Mouse (Mus musculus) liver, adult 2 months (tissue): ENCODE data around the gene Runx2. TPM values are rescaled to one million over a fixed set of nuclear protein-coding genes. Genes with fewer than 3 reads are reported as not detected.

Experiments used
- DNase-seq: peaks from one replicate; pipeline ENCODE4 v3.0.0-alpha.2; 2011; ENCODE audit warnings: low read depth, low spot score; ENCODE audit errors: extremely low read depth
- H3K27ac ChIP-seq: fragments of 200-500 bp; replicated peaks from 2 replicates; pipeline ENCODE4 v1.5.1; 2012; ENCODE audit warnings: low read depth, mild to moderate bottlenecking, control low read depth, inconsistent platforms, low read length; ENCODE audit not compliant: insufficient read depth
- H3K27me3 ChIP-seq: fragments of 200-500 bp; 2 replicates; pipeline ENCODE4 v1.6.1; 2012; ENCODE audit warnings: mild to moderate bottlenecking, moderate library complexity, low read length, inconsistent platforms; ENCODE audit not compliant: control insufficient read depth, insufficient read depth
- H3K36me3 ChIP-seq: fragments of 200-500 bp; 2 replicates; pipeline ENCODE4 v1.6.1; 2012; ENCODE audit warnings: low read length, inconsistent platforms; ENCODE audit not compliant: control insufficient read depth, insufficient read depth
- H3K4me1 ChIP-seq: fragments of 200-500 bp; 2 replicates; pipeline ENCODE4 v1.6.1; 2011; ENCODE audit warnings: low read length; ENCODE audit not compliant: control insufficient read depth, insufficient read depth
- H3K4me3 ChIP-seq: fragments of 200-500 bp; 2 replicates; pipeline ENCODE4 v1.5.1; 2011; ENCODE audit warnings: low read depth, mild to moderate bottlenecking, control low read depth, low read length, moderate library complexity; ENCODE audit not compliant: insufficient read depth
- H3K79me2 ChIP-seq: fragments of 200-500 bp; 2 replicates; pipeline ENCODE4 v1.6.1; 2012; ENCODE audit warnings: inconsistent platforms, mild to moderate bottlenecking, low read length, moderate library complexity; ENCODE audit not compliant: control insufficient read depth, insufficient read depth
- H3K9ac ChIP-seq: fragments of 200-500 bp; 2 replicates; pipeline ENCODE4 v1.6.1; 2012; ENCODE audit warnings: low read depth, mild to moderate bottlenecking, control low read depth, inconsistent platforms, low read length
- CTCF ChIP-seq: fragments of 200-500 bp; IDR thresholded peaks from 2 replicates; pipeline ENCODE4 v1.5.1; 2011; ENCODE audit warnings: low read depth, low read length, control low read depth
- POLR2A ChIP-seq: fragments of 200-500 bp; IDR thresholded peaks from 2 replicates; pipeline ENCODE4 v1.6.1; 2011; ENCODE audit warnings: low read length, control low read depth; ENCODE audit not compliant: insufficient read depth; ENCODE audit errors: extremely low read depth
- WGBS: fragments of 180-500 bp; shearing (Covaris S2); methylation state at CpG from one replicate; pipeline ENCODE4 v1.1.7; 2018; 5-methylcytosine and 5-hydroxymethylcytosine counted together
- polyA plus RNA-seq: library from polyadenylated mRNA; depleted of rRNA; stranded (reverse); fragments of >200 nt; gene quantifications from 2 replicates; pipeline ENCODE4 v1.2.3, GENCODE M21; 2012
- total RNA-seq: library from RNA; depleted of rRNA; stranded (reverse); fragments of >200 nt; gene quantifications from 2 replicates; pipeline ENCODE4 v1.2.3, GENCODE M21; 2014

Gene Runx2
- total and polyA plus RNA-seq, 2 experiments, result 0.09 to 0.21 TPM

DNA sequence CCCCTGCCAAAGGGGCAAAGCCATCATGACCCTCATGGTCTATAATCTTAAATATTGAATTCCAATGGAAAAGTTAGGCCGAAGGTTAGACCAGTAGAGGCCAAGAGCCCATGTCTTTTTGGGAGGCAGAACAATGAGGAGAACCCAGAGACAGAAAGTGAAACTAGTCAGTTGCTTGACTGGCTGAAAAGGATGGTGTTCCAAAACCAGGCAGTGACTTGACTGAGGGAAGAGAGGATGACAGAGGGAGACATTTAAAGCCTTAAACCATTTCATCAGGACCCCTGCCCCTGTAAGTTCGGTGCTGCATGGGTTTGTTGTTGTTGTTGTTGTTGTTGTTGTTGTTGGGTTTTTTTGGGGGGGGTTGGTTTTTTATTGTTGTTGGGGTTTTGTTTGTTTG, 215.5 kb downstream of the Runx2 start:
- TF ChIP-seq POLR2A (no peak), CTCF (no peak)
- H3K36me3 ChIP-seq, result no peaks in the 10 kb centered on the region
- DNase-seq, result no peak
- H3K4me1 ChIP-seq, result no peaks in the 10 kb centered on the region
- H3K27me3 ChIP-seq, result no peaks in the 10 kb centered on the region
- H3K27ac ChIP-seq, result no peak overlapping the region
- 70% methylated on average over 2 of the region's 2 CpGs for WGBS
- no peaks in the 10 kb centered on the region for H3K79me2 ChIP-seq
- no peak overlapping the region for H3K4me3 ChIP-seq
- no peak overlapping the region for H3K9ac ChIP-seq

DNA sequence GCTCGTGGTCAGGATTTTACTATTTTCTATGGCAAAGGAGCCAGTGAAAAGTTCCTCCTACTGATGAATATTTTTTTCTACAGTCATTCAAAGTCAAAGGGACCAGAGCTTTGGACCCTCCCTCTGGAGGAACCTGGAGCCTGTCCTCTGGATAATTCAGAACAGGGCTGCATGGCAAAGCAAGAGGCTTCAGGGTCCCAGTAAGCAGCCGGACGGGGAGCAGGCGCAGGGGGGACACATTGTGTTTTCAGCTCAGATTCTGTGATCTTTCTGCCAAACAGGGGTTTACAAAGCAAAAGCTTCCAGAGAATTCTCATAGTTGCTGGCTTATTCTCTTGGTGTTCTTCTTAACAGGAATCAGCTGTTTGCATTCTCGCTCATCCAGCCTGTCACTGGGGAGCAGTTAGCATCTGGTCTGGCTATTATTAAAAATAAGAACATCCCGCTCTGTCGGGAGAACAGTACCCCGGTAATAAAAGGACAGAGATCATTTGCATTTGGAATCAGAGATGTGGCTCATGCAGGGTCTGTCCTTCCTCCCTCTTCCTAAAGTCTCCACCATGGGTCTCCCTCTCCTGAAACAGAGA, 216.6 kb downstream of the Runx2 start:
- no peak for DNase-seq
- Histone ChIP-seq H3K9ac (no peak overlapping the region), H3K4me1 (no peaks in the 10 kb centered on the region), H3K36me3 (no peaks in the 10 kb centered on the region), H3K27me3 (no peaks in the 10 kb centered on the region), H3K4me3 (no peak overlapping the region), H3K79me2 (no peaks in the 10 kb centered on the region), H3K27ac (no peak overlapping the region)
- TF ChIP-seq POLR2A, result no peak
- TF ChIP-seq CTCF, result no peak
- 79% methylated on average over 8 of the region's 8 CpGs for WGBS

DNA sequence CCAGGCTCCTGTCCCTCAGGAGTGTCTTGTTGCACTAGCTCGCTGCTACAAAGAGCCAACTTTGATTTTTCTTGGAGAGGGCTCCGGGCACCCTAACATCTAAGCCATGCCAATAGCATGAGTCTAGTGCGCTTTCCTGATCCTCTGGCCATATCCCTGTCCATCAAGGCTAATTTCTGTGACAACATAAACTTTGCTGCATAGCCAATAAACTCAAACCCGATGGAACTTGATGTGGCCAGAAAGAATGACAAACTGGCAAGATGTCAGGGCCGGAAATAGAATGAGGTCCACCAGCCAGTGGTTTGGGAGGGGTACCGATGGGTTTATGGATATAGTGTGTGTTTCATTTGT, 221.9 kb downstream of the Runx2 start:
- H3K79me2 ChIP-seq, result no peaks in the 10 kb centered on the region
- H3K4me1 ChIP-seq, result no peaks in the 10 kb centered on the region
- no peak for TF ChIP-seq CTCF
- no peak for TF ChIP-seq POLR2A
- H3K4me3 ChIP-seq, result no peak overlapping the region
- H3K27ac ChIP-seq, result no peak overlapping the region
- H3K27me3 ChIP-seq, result no peaks in the 10 kb centered on the region
- DNase-seq, result no peak
- no peaks in the 10 kb centered on the region for H3K36me3 ChIP-seq
- H3K9ac ChIP-seq, result no peak overlapping the region
- WGBS, result 92% methylated on average over 6 of the region's 6 CpGs

DNA sequence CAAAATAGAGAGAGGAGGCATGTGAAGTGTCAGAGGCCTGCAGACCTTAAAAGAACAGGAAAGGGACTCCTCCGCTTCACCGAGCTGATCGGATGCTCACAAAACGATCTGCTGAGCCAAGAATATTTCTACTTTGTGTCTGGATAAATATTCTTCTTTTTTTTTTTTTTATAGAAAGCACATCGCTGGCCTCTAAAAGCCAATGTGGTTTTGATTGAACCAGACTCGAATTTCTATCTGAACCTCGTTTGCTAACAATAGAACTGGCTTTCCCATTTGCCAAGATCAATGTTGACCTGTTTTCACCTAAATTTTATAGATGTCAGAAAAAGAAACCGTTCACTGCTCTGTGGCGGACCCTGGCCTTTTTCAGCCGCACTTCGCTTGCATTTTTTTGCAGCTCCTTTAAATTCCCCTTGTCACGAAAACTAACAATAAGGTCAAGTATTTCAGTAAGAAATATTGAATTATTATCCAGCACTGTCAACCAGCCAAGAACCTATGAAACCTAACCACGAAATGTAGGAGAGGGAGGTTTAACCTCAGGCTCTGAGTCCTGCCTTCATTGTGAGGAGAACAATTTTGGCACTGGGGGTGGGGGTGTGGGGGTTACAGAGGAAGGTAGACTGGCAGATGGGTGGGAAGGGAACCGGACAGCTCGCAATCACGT, 222.4 kb downstream of the Runx2 start:
- Histone ChIP-seq H3K9ac (no peak overlapping the region), H3K4me1 (no peaks in the 10 kb centered on the region), H3K36me3 (no peaks in the 10 kb centered on the region), H3K27me3 (no peaks in the 10 kb centered on the region), H3K79me2 (no peaks in the 10 kb centered on the region), H3K27ac (no peak overlapping the region), H3K4me3 (no peak overlapping the region)
- TF ChIP-seq CTCF (no peak), POLR2A (no peak)
- WGBS, result 84% methylated on average over 16 of the region's 16 CpGs
- no peak for DNase-seq

DNA sequence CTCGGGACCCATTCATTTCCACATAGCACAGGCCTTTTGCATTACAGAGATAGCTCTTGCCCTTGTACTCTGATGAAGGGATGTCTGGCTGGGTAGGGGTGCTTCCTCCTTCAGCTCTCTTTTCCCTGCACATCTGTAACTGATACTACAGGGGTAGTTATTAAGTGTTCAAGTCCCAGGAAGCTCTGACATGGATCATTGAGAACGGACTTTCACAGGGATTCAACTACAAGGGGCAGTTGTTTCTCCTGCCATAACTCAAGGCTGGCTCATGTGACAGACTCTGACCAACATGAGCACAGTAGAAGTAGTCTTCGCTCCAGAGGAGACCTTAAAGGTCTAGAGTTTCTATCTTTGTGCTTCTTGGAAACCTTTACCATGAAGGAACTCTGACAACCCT, 226.1 kb downstream of the Runx2 start:
- TF ChIP-seq CTCF (no peak), POLR2A (no peak)
- H3K4me1 ChIP-seq, result no peaks in the 10 kb centered on the region
- no peaks in the 10 kb centered on the region for H3K27me3 ChIP-seq
- H3K4me3 ChIP-seq, result no peak overlapping the region
- H3K9ac ChIP-seq, result no peak overlapping the region
- no peaks in the 10 kb centered on the region for H3K79me2 ChIP-seq
- DNase-seq, result no peak
- 83% methylated on average over 3 of the region's 3 CpGs for WGBS
- H3K27ac ChIP-seq, result no peak overlapping the region
- no peaks in the 10 kb centered on the region for H3K36me3 ChIP-seq

DNA sequence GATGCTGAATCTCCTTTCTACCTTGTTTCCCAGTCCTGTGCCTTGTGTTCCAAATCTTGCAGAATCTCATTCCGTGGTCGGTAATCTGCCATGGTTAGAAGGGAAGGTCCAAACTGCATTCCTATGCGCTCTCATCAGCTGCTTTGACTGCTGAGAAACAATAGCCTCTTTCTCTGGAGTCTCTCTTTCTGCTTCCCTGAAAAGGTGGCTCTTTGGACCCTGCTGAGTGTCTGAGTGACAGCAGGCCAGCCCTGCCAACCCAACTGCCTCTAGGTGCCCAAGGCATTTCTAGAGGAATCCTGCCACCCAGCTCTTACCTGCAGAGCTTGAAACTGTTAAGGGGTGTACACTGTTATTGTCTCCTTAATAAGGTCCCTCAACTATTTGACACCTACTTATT, 226.6 kb downstream of the Runx2 start:
- WGBS, result 68% methylated on average over 3 of the region's 3 CpGs
- TF ChIP-seq POLR2A (no peak), CTCF (no peak)
- H3K79me2 ChIP-seq, result no peaks in the 10 kb centered on the region
- H3K9ac ChIP-seq, result no peak overlapping the region
- no peak for DNase-seq
- no peak overlapping the region for H3K4me3 ChIP-seq
- no peaks in the 10 kb centered on the region for H3K27me3 ChIP-seq
- no peaks in the 10 kb centered on the region for H3K36me3 ChIP-seq
- H3K4me1 ChIP-seq, result no peaks in the 10 kb centered on the region
- H3K27ac ChIP-seq, result no peak overlapping the region
